Mouse (Mus musculus) cerebellum, postnatal 4 days (tissue): ENCODE results near the gene Tmem260.

Experiments
- DNase-seq, 2 experiments: peaks; one replicate each; pipeline ENCODE4 v3.0.0; 2022; ENCODE audit warnings: low spot score in 2 of 2, mixed read lengths in 1 of 2

The Tmem260 gene

GRCm38 (mm10) chr14:48481591-48481990 lies 35.7 kb downstream of the Tmem260 start:
- no peak for DNase-seq

- no peak for DNase-seq
Observed at GRCm38 (mm10) chr14:48482762-48483161, 36.8 kb downstream of the Tmem260 start.

- DNase-seq, result peak in 1 of 2 experiments; percentile 45
Observed at GRCm38 (mm10) chr14:48493896-48494295, 48.0 kb downstream of the Tmem260 start.

GRCm38 (mm10) chr14:48502573-48502972 lies 56.6 kb downstream of the Tmem260 start:
- DNase-seq, result no peak

GRCm38 (mm10) chr14:48503691-48504565 lies 58.0 kb downstream of the Tmem260 start:
- peak in 1 of 2 experiments; percentile 18 for DNase-seq

GRCm38 (mm10) chr14:48504566-48504950 lies 58.6 kb downstream of the Tmem260 start:
- no peak for DNase-seq

- DNase-seq, result no peak
Observed at GRCm38 (mm10) chr14:48505606-48506005, 59.7 kb downstream of the Tmem260 start.

- DNase-seq, result no peak
Observed at GRCm38 (mm10) chr14:48507376-48507775, 61.5 kb downstream of the Tmem260 start.

GRCm38 (mm10) chr14:48509131-48509530 lies 63.2 kb downstream of the Tmem260 start:
- DNase-seq, result no peak

GRCm38 (mm10) chr14:48513098-48513823 lies 67.3 kb downstream of the Tmem260 start:
- DNase-seq, result no peak

GRCm38 (mm10) chr14:48513824-48514493 lies 68.0 kb downstream of the Tmem260 start:
- DNase-seq, result no peak

- DNase-seq, result peak in 1 of 2 experiments; percentile 37
Observed at GRCm38 (mm10) chr14:48514620-48515019, 68.7 kb downstream of the Tmem260 start.

GRCm38 (mm10) chr14:48515538-48515937 lies 69.6 kb downstream of the Tmem260 start:
- DNase-seq, result no peak

- DNase-seq, result no peak
Observed at GRCm38 (mm10) chr14:48523361-48523760, 77.4 kb downstream of the Tmem260 start.

- DNase-seq, result peak in 1 of 2 experiments; percentile 53
Observed at GRCm38 (mm10) chr14:48524135-48524534, 78.2 kb downstream of the Tmem260 start.

GRCm38 (mm10) chr14:48525055-48525454 lies 79.1 kb downstream of the Tmem260 start:
- no peak for DNase-seq

- no peak for DNase-seq
Observed at GRCm38 (mm10) chr14:48530629-48531028, 84.7 kb downstream of the Tmem260 start.

- peak in 1 of 2 experiments; percentile 38 for DNase-seq
Observed at GRCm38 (mm10) chr14:48537795-48538766, 92.2 kb downstream of the Tmem260 start.

- DNase-seq, result no peak
Observed at GRCm38 (mm10) chr14:48545166-48545565, 99.2 kb downstream of the Tmem260 start.

GRCm38 (mm10) chr14:48546009-48546408 lies 100.1 kb downstream of the Tmem260 start:
- no peak for DNase-seq

- no peak for DNase-seq
Observed at GRCm38 (mm10) chr14:48549703-48550102, 103.8 kb downstream of the Tmem260 start.
